Mouse (Mus musculus) kidney, postnatal 36 days (tissue): Measurements from ENCODE around the gene Slc25a4.
A peak's percentile ranks its signal among the peaks of the same experiment; 100 is the strongest.

Experiments used
- DNase-seq, 2 experiments: peaks; one replicate each; pipeline ENCODE4 v3.0.0; 2021 to 2022; ENCODE audit warnings: mixed read lengths in 2 of 2

Gene Slc25a4

GRCm38 (mm10) chr8:46204974-46205640, 6.0 kb downstream of the Slc25a4 start:
- DNase-seq: no peak

GRCm38 (mm10) chr8:46204301-46204700, 6.8 kb downstream of the Slc25a4 start:
- no peak for DNase-seq

GRCm38 (mm10) chr8:46202350-46202749, 8.7 kb downstream of the Slc25a4 start:
- no peak for DNase-seq

GRCm38 (mm10) chr8:46197673-46198072, 13.4 kb downstream of the Slc25a4 start:
- no peak for DNase-seq

- no peak for DNase-seq
Measured at GRCm38 (mm10) chr8:46196877-46197276, 14.2 kb downstream of the Slc25a4 start.

DNA sequence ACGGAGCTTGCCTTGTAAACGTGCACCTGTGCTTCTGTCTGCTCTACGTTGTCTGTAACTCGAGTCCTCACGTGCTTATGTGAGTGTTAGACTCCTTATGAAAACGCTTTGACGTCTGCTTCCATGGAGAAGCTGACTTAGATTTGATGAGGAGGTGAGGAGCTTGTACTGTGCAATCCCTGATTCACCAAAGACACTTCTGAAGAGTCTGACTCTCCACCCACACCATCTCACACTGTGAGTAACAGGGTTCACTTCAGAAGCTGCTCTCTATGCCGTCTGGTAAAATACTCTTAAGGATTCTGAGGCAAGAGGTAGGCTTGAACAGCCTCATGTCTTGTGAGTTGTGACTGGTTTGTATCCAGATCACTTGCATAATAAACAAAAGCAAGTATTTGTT, 18.0 kb downstream of the Slc25a4 start:
- DNase-seq: no peak

GRCm38 (mm10) chr8:46185361-46185760, 25.7 kb downstream of the Slc25a4 start:
- DNase-seq: peak; percentile 58 to 80

DNA sequence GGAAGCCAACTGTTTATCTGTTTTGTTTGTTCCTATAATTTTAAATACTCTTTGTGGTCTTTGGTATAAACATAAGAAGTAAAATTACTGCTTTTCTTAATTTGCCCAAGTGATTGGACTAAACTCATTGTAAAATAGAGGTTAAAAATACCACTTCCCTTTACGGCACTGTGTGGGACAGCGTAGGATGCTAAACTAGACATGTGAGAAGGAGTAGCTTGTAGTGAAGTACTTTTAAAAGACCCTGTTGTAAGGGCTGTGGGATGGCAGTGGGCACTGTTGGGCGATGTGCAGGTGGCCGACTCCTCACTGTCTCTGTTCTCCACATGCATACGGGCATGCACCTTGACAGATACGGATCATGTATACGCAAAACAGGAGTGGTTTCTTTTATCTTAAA, 30.9 kb downstream of the Slc25a4 start:
- DNase-seq: no peak

- no peak for DNase-seq
Measured at GRCm38 (mm10) chr8:46173651-46174050, 37.4 kb downstream of the Slc25a4 start.

GRCm38 (mm10) chr8:46163870-46164190, 47.3 kb downstream of the Slc25a4 start:
- DNase-seq: no peak

DNA sequence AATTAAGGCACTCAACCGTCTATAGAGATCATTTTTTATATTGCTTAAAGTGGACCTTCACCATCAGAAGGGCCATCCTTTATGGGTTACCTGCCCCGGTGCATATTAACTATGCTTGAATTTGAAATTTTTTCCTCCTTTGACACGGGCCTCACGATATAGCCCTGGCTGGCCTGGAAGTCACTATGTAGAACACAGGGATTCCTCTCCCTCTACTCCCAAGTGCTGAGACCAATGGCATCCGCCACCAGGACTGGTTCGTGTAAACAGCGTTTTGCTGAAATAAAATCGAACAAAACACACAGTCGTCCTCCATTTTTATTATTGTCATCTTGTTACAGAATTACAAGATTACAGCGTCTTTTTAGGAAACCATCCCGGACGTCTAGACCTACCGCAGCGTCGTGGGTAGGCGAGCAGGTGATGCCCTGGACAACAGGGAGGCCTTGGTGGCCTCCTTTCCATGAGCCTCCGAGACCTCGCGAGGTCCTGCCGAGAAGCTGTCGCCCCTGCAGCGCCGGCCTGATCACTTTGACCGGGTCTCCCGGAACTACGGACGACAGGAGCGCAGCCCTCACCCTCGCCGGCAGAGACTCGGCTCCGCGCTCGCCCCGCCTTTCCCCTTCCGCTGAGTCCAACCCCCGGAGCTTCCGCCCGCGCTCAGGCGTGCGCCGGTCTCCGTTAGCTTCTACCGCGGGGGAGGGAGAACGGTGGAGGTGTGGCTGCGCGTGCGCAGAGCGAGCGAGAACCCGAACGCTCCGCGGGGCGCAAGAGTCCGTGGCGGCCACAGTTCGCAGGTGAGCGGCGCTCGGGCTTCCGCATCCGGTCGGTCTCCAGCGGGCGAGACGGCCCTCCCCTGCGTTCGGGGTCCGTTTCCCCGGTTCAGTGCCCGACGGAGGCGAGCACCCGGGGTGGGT, 47.9 kb downstream of the Slc25a4 start:
- peak; percentile 98 for DNase-seq
